Mouse (Mus musculus) heart, postnatal 0 days (tissue): ENCODE data around the gene Aoc3.

Experiments
- CTCF ChIP-seq: IDR thresholded peaks from 2 replicates; pipeline ENCODE4 v1.5.1; 2016; ENCODE audit warnings: antibody characterized with exemption, control low read depth, low read depth
- EP300 ChIP-seq: IDR thresholded peaks from 2 replicates; pipeline ENCODE4 v1.6.1; 2016; ENCODE audit warnings: antibody characterized with exemption, low read depth

DNA sequence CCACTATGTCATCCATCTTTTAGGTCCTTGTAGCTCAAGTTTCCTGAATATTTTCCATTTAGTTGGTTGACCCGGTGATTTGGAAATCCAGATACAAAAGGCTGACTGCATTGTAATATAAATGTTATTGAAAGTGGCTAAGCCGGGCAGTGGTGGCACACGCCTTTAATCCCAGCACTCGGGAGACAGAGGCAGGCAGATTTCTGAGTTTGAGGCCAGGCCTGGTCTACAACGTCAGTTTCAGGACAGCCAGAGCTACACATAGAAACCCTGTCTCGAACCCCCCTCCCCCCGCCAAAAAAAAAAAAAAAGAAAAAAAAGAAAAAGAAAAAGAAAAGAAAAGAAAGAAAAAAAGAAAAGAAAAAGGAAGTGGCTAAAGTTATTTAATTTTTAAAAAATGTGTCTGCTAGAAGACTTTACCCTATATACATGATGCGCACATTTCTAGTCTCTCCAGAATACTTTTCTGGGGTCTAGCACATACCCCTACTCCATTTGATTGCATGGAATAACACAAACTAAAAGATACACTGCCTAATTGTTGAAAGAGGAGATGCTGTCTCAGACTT, 15.2 kb upstream of the Aoc3 start:
- TF ChIP-seq EP300 = no peak
- TF ChIP-seq CTCF = no peak
